Mouse (Mus musculus) liver, adult 2 months (tissue): Measurements from ENCODE around the gene Lst1.

ENCODE experiments used
- CTCF ChIP-seq: fragments of 200-500 bp; IDR thresholded peaks from 2 replicates; pipeline ENCODE4 v1.5.1; 2011; ENCODE audit warnings: low read depth, low read length, control low read depth
- POLR2A ChIP-seq: fragments of 200-500 bp; IDR thresholded peaks from 2 replicates; pipeline ENCODE4 v1.6.1; 2011; ENCODE audit warnings: low read length, control low read depth; ENCODE audit not compliant: insufficient read depth; ENCODE audit errors: extremely low read depth

DNA sequence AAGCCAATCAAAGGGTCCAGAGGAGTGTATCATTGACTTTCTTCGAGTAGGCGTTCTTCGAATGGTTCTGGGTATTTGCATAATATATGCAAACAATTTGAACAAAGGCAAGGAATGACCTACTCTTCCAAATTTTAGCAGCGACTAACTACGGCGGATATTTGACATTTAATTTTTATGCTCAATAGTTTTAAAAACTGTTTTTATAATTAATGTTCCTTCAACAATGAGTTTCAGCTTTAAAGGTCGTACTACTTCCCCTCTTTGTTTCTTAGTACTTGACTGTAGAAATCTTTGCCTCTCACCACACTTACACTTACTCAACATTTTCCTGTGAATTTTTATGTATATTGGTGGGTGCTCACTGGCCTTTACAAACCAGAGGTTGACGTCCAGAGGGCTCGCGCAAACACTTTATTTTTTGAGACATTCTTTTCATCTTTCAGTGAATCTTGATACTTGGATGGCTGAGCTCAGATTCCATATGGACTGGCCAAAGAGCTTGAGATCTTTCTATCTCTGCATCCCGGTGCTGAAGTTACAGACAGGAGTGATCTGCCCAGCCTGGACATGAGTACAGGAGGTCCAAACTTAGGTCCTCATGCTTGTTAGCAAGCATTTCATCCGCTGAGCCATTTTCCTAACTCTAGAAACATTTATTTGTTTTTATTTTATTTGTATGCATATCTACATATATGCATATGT is 22.6 kb downstream of the Lst1 start:
- TF ChIP-seq CTCF: no peak
- TF ChIP-seq POLR2A: no peak
